Mouse (Mus musculus) kidney, postnatal 0 days (tissue): Measurements from ENCODE around the gene Tnf. TPM values are rescaled to one million over a fixed set of nuclear protein-coding genes. Genes with fewer than 3 reads are reported as not detected.
"Not testable (repeated sequence)": the region's sequence is repeated elsewhere in the genome, so short reads cannot be mapped to it uniquely, and the experiment has no call there.

Experiments used
- ATAC-seq: fragments of 200-750 bp; cut with Nextera tagmentation; replicated peaks from 2 replicates; pipeline ENCODE4 v1.8.0; 2017; ENCODE audit warnings: low read depth, moderate number of reproducible peaks, moderate TSS enrichment, moderate library complexity; ENCODE audit not compliant: low FRiP score
- DNase-seq: peaks from one replicate; pipeline ENCODE4 v3.0.0-alpha.2; 2016; ENCODE audit warnings: low spot score
- H3K27ac ChIP-seq: fragments of 300-500 bp; sonication (generic); 2 replicates; pipeline ENCODE4 v1.5.1; 2014; ENCODE audit warnings: mild to moderate bottlenecking
- H3K27me3 ChIP-seq: fragments of 300-500 bp; sonication (generic); 2 replicates; pipeline ENCODE4 v1.6.1; 2014; ENCODE audit warnings: low read length, mixed read lengths; ENCODE audit not compliant: insufficient read depth
- H3K36me3 ChIP-seq: fragments of 300-500 bp; sonication (generic); 2 replicates; pipeline ENCODE4 v1.6.1; 2014; ENCODE audit warnings: low read length, mixed read lengths; ENCODE audit not compliant: insufficient read depth
- H3K4me1 ChIP-seq: fragments of 300-500 bp; sonication (generic); replicated peaks from 2 replicates; pipeline ENCODE4 v1.6.1; 2014; ENCODE audit warnings: antibody characterized with exemption, low read length, mixed read lengths; ENCODE audit not compliant: insufficient read depth
- H3K4me2 ChIP-seq: fragments of 300-500 bp; sonication (generic); 2 replicates; pipeline ENCODE4 v1.6.1; 2014; ENCODE audit warnings: mild to moderate bottlenecking, low read length, moderate library complexity, mixed read lengths
- H3K4me3 ChIP-seq: fragments of 300-500 bp; sonication (generic); replicated peaks from 2 replicates; pipeline ENCODE4 v1.5.1; 2014; ENCODE audit warnings: low read depth, low read length
- H3K9ac ChIP-seq: fragments of 300-500 bp; sonication (generic); 2 replicates; pipeline ENCODE4 v1.6.1; 2014; ENCODE audit warnings: low read depth, low read length
- H3K9me3 ChIP-seq: fragments of 300-500 bp; sonication (generic); replicated peaks from 2 replicates; pipeline ENCODE4 v1.6.1; 2016; ENCODE audit warnings: low read length, inconsistent platforms, mixed read lengths
- CTCF ChIP-seq: IDR thresholded peaks from 2 replicates; pipeline ENCODE4 v1.5.1; 2016; ENCODE audit warnings: antibody characterized with exemption, low read depth, mild to moderate bottlenecking, moderate library complexity
- WGBS: fragments of 180-500 bp; shearing (Covaris S2); extraction: QIAGEN DNeasy Blood & Tissue Kit; methylation state at CpG from one replicate; pipeline ENCODE4 v1.1.7; 2014; 5-methylcytosine and 5-hydroxymethylcytosine counted together
- polyA plus RNA-seq: library from polyadenylated mRNA; unstranded; fragments of >200 nt; fragmentation: Nextera tagmentation; extraction: Ambion mirVana; gene quantifications from 2 replicates; pipeline ENCODE4 v1.2.1, GENCODE M21; 2015

The Tnf gene
- polyA plus RNA-seq, 1 experiment from 2014 or later: 0.25 TPM

DNA sequence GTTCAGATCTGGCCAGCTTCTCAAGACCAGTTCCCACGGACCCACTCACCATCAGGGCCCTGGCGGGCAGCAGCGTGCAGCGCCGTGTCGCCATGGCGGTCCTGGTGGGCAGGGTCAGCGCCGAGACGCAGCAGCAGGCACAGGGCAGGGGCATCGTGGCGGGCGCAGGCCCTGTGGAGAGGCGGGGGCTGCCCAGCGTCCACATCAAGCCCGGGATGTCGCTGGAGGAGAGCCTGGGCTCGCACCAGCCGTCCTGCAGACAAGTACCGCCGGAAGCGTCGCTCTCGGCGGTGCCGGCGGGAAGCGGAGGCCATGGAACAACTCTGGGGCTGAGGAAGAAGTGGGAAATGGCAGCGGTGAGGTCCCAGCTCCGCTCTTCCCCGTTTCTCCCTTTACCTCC is 33.1 kb upstream of the Tnf start:
- Histone ChIP-seq H3K9ac (peak overlapping the region; percentile 85), H3K36me3 (peaks cover 7% of the 10 kb centered on the region; the same call in 1 of the 2 replicates), H3K27me3 (no peaks in the 10 kb centered on the region), H3K27ac (peak overlapping the region; percentile 94), H3K4me2 (peak overlapping the region; percentile 78), H3K4me3 (peak overlapping the region; percentile 56), H3K4me1 (peaks cover 20% of the 10 kb centered on the region), H3K9me3 (no peaks in the 10 kb centered on the region)
- TF ChIP-seq CTCF: no peak
- DNase-seq (peak; percentile 65), ATAC-seq (peak; percentile 8; the same call in 1 of the 2 replicates)
- WGBS: 9% methylated on average over 31 of the region's 31 CpGs

DNA sequence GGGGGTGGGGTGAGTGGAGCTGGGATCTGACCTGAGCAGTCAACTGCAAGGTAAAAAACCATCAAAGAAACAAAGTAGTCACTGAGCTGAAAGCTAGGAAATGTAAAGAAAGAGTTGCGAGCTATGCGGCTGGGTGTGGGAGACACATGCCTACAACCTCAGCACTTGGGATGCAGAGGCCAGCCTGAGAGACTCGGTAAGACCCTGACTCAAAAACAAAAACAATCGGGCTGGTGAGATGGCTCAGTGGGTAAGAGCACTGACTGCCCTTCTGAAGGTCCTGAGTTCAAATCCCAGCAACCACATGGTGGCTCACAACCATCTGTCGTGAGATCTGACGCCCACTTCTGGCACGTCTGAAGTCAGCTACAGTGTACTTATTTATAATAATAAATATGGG is 32.3 kb upstream of the Tnf start:
- 70% methylated on average over 7 of the region's 7 CpGs for WGBS
- not testable (repeated sequence) for DNase-seq, H3K27me3 ChIP-seq, H3K4me3 ChIP-seq, H3K9ac ChIP-seq, H3K9me3 ChIP-seq, ATAC-seq
- H3K27ac ChIP-seq: peak overlapping the region; percentile 83; the same call in 1 of the 2 replicates
- peaks cover 20% of the 10 kb centered on the region for H3K4me1 ChIP-seq
- H3K4me2 ChIP-seq: peak overlapping the region; percentile 78
- H3K36me3 ChIP-seq: peaks cover 15% of the 10 kb centered on the region

DNA sequence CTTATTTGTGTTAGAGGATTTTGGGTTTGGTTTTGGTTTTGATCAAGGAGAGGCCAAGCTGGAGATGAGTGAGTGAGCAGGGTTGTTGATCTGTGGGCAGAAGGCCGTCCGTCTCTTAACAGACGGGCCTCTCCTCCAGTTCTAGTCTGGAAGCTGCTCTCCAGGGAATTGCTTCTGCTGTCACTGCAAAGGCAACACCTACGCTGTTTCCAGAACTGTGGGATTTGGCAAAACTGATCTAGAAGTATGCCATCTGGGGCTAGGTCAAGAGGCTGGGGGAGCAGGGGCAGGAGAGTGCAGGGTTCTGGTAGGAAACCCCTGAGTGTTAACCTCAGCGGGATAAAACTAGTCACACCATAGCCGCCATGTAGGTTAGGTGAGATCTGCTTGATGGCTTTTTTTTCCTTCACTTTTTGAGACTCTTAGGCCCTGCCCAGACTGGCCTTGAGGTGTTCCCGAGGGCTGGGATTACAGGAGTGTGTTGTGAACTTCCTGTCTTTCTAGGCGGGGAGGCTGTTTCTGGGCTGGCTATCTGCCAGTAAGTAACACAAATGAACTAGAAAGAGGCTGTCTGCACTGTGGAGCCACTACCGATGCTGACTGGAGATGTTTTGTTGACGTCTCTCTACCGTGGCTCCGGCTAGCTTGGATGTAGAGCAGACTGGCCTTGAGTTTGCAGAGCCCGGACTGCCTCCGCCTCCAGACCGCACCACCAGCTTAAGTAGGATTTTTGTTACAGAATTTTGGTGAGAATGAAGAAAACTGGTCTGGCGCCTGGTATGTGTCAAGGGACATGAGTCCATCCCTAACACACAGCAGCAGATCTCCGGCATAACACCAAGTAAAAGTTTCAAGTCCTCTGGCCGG is 31.5 kb upstream of the Tnf start, which contains the start of gene Atp6v1g2:
TSS of gene Atp6v1g2 (plus strand) at position 547 of the 867 bp plus-strand sequence.
- WGBS: 50% methylated on average over 18 of the region's 18 CpGs
- Histone ChIP-seq H3K4me1 (peaks cover 20% of the 10 kb centered on the region), H3K27ac (peak within 1 kb of the TSS; percentile 94), H3K27me3 (no peaks in the 10 kb centered on the region), H3K9ac (0 out of 2 replicates have a peak within 1 kb of the TSS, but pooled peaks have one; percentile 85), H3K4me2 (peak within 1 kb of the TSS; percentile 78), H3K9me3 (no peaks in the 10 kb centered on the region), H3K4me3 (peak within 1 kb of the TSS; percentile 56; the same call in 1 of the 2 replicates), H3K36me3 (peaks cover 21% of the 10 kb centered on the region)
- TF ChIP-seq CTCF: no peak
- peak; percentile 62 for DNase-seq
- no peak for ATAC-seq

DNA sequence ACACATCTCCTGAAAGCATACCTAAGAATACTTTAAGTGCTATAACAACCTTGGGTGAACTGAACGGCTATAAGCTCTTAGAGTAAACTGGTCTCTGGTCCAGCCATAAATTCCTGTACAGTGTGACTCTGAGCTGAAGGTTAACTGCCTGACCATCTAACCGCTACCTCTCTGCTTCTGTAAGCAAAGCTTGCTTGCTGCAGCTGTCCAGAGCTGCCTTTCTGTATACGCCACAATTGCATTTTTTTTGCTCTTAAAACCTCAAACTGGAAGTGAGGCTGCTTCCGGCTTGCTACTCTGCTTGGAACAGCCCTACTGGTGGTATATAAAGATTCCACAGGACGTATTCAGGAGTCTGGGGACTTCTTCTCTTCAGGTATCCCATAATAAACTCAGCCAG is 30.9 kb upstream of the Tnf start:
- Histone ChIP-seq H3K9ac (no peak overlapping the region), H3K36me3 (peaks cover 23% of the 10 kb centered on the region), H3K4me1 (peaks cover 20% of the 10 kb centered on the region), H3K4me3 (no peak overlapping the region), H3K4me2 (peak overlapping the region; percentile 78), H3K9me3 (no peaks in the 10 kb centered on the region), H3K27me3 (no peaks in the 10 kb centered on the region), H3K27ac (peak overlapping the region; percentile 83)
- 48% methylated on average over 5 of the region's 5 CpGs for WGBS
- no peak for TF ChIP-seq CTCF
- ATAC-seq (no peak), DNase-seq (peak; percentile 51)

DNA sequence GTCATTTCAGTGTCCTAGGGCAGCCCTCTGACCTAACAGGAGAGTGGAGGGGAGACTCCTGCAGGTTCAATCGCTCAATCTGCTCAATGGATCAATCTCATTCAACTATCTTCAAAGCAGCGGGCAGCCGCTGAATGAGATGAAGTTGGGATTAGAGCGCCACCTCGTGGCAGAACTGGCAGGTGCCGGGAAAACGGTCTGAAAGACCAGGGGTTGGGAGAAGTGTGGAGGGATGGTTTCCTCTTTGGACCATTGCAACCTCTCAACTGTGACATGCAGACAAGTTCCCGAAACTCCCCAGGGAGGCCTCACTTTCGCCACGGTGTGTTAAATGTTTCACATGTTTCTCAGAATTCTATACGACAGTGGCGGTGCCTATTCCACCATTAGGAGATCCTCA is 30.2 kb upstream of the Tnf start:
- Histone ChIP-seq H3K4me3 (no peak overlapping the region), H3K4me2 (peak overlapping the region; percentile 21), H3K36me3 (peaks cover 29% of the 10 kb centered on the region), H3K4me1 (peaks cover 20% of the 10 kb centered on the region), H3K27me3 (no peaks in the 10 kb centered on the region), H3K9ac (no peak overlapping the region), H3K27ac (peak overlapping the region; percentile 83; the same call in 1 of the 2 replicates), H3K9me3 (no peaks in the 10 kb centered on the region)
- ATAC-seq: no peak
- peak; percentile 91 for DNase-seq
- peak; percentile 96 for TF ChIP-seq CTCF
- 4% methylated on average over 12 of the region's 12 CpGs for WGBS

DNA sequence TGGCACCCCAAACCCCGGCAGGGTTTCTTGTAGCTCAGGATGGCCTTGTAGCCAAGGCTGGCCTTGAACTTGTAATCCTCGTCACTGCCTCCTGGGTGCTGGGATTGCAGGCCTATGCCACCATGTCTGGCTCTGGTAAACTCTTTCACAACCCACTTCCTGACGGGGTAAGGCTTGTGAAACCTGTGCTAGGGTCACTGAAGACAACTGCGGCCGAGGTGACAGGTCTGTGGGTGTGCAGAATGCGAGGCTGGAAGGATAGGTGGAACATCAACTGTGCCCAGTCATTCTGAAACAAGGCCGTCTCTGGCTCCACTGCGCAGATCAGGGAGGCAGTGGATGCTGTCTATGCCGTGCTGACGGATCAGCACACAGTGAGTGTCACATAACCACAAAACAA is 29.2 kb upstream of the Tnf start:
- TF ChIP-seq CTCF: no peak
- Histone ChIP-seq H3K27ac (no peak overlapping the region), H3K4me1 (peaks cover 20% of the 10 kb centered on the region), H3K9me3 (no peaks in the 10 kb centered on the region), H3K27me3 (no peaks in the 10 kb centered on the region), H3K4me2 (no peak overlapping the region), H3K9ac (no peak overlapping the region), H3K4me3 (no peak overlapping the region), H3K36me3 (peaks cover 30% of the 10 kb centered on the region)
- 87% methylated on average over 10 of the region's 10 CpGs for WGBS
- ATAC-seq: no peak
- no peak for DNase-seq
